Mouse (Mus musculus): Measurements from ENCODE around the gene Ascc1. TPM values are rescaled to one million over a fixed set of nuclear protein-coding genes. Genes with fewer than 3 reads are reported as not detected.
A peak's percentile ranks its signal among the peaks of the same experiment; 100 is the strongest.

Gene Ascc1
- polyA plus RNA-seq, 1 experiment = 14.2 TPM

DNA sequence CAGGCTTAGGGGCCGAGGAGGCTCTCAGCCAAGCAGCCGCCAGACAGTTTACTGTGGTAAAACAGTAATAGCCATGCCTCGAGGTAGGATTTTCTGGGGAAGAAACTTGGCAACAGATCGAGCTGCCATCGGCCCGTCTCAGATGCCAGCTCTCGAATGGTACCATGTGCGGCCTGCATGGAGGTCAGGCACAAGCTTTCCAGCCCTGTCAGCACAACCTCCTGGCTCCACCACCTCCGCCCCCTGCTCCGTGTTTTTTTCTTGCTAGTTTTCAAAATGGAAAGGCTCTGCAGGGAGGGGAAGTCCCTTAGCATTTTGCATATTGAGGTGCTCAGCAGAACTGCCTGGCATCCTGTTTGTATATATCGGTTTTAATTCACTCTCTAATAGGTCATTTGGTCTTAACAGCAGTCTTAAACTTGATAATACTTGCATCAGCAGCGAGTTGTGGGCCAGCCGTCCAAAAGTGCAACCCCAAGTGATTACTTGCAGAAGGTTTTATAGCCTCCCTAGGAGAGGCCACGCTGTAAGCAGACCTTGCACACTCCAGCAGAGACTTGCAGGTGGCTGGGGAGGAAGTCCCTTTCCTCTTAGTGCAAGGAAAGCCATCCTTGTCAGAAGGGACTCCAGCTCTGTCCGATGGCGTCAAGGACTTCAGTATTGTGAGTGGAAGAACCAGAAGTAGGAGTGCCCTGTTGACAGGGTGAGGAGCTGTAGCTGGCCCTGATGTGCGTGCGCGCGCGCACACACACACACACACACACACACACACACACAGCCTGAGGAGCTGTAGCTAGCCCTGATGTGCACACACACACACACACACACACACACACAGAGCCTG, 78.6 kb downstream of the Ascc1 start:
- Histone ChIP-seq H3K27ac (ENCODE audit: insufficient read depth, low read depth, low read length) (peak overlapping the region; percentile 47), H3K4me1 (ENCODE audit: control insufficient read depth, insufficient read depth, insufficient read length, low read length) (peaks cover 18% of the 10 kb centered on the region), H3K4me3 (ENCODE audit: low read depth, low read length) (peak overlapping the region; percentile 34), H3K27me3 (ENCODE audit: control insufficient read depth, insufficient read depth, low read length) (no peaks in the 10 kb centered on the region), H3K36me3 (ENCODE audit: control insufficient read depth, insufficient read depth, low read length) (no peaks in the 10 kb centered on the region)
- WGBS = 20% methylated on average over 21 of the region's 21 CpGs
- TF ChIP-seq POLR2A (IDR thresholded peaks at IDR 0.05; ENCODE audit: low read depth, low read length) (no peak), CTCF (IDR thresholded peaks at IDR 0.05; ENCODE audit: extremely low read depth, insufficient read length, insufficient replicate concordance, low read depth, low read length) (no peak)

DNA sequence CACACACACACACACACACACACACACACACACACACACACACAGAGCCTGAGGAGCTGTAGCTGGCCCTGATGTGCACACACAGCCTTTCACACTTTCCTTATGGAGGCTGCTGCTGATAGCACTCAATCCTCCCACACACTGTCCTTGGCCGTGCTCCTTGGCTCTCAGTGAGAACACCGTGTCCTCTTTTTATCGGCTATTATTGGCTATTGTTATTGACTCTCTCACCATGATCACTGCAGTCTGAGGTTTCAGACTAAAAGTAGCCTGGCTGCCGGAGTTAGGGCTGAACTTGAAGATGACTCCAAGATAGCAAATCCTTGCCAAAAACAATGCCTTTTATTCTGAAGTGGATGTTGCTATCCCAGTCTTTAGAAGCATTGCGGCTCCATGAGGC, 79.3 kb downstream of the Ascc1 start:
- Histone ChIP-seq H3K4me3 (ENCODE audit: low read depth, low read length) (no peak overlapping the region), H3K4me1 (ENCODE audit: control insufficient read depth, insufficient read depth, insufficient read length, low read length) (peaks cover 18% of the 10 kb centered on the region), H3K27me3 (ENCODE audit: control insufficient read depth, insufficient read depth, low read length) (no peaks in the 10 kb centered on the region), H3K36me3 (ENCODE audit: control insufficient read depth, insufficient read depth, low read length) (no peaks in the 10 kb centered on the region), H3K27ac (ENCODE audit: insufficient read depth, low read depth, low read length) (peak overlapping the region; percentile 47; the same call in 1 of the 2 replicates)
- WGBS = 23% methylated on average over 5 of the region's 5 CpGs
- TF ChIP-seq CTCF (IDR thresholded peaks at IDR 0.05; ENCODE audit: extremely low read depth, insufficient read length, insufficient replicate concordance, low read depth, low read length) (no peak), POLR2A (IDR thresholded peaks at IDR 0.05; ENCODE audit: low read depth, low read length) (no peak)

DNA sequence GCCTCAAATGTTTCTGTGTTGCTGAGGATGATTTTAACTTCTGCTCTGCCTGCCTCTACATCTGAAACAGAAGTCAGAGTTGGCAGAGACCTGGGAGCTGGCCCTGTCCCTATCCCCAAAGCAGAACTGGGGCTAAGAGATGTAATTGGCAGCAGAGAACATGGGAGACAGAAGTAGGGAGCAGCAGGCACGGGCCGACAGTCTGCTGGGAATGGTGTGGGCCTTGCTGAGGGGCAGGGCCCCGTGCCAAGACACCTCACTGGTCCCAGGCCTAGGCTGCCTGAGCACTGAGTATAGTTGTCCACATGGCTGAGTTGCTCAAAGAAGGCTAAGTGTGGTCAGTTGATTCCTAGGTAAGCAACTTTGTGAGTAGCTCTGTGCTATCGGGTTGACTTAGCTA, 81.5 kb downstream of the Ascc1 start:
- 81% methylated on average over 4 of the region's 4 CpGs for WGBS
- Histone ChIP-seq H3K27ac (ENCODE audit: insufficient read depth, low read depth, low read length) (no peak overlapping the region), H3K4me3 (ENCODE audit: low read depth, low read length) (no peak overlapping the region), H3K27me3 (ENCODE audit: control insufficient read depth, insufficient read depth, low read length) (no peaks in the 10 kb centered on the region), H3K4me1 (ENCODE audit: control insufficient read depth, insufficient read depth, insufficient read length, low read length) (peaks cover 18% of the 10 kb centered on the region), H3K36me3 (ENCODE audit: control insufficient read depth, insufficient read depth, low read length) (no peaks in the 10 kb centered on the region)
- TF ChIP-seq POLR2A (IDR thresholded peaks at IDR 0.05; ENCODE audit: low read depth, low read length) (no peak), CTCF (IDR thresholded peaks at IDR 0.05; ENCODE audit: extremely low read depth, insufficient read length, insufficient replicate concordance, low read depth, low read length) (no peak)

GRCm38 (mm10) chr10:60092311-60092710, 89.7 kb downstream of the Ascc1 start:
- H3K27ac ChIP-seq (ENCODE audit: insufficient read depth, low read depth, low read length) = no peak overlapping the region
- no peaks in the 10 kb centered on the region for H3K27me3 ChIP-seq (ENCODE audit: control insufficient read depth, insufficient read depth, low read length)
- H3K36me3 ChIP-seq (ENCODE audit: control insufficient read depth, insufficient read depth, low read length) = no peaks in the 10 kb centered on the region
- 99% methylated on average over 2 of the region's 2 CpGs for WGBS
- H3K4me1 ChIP-seq (ENCODE audit: control insufficient read depth, insufficient read depth, insufficient read length, low read length) = no peaks in the 10 kb centered on the region
- TF ChIP-seq CTCF (IDR thresholded peaks at IDR 0.05; ENCODE audit: extremely low read depth, insufficient read length, insufficient replicate concordance, low read depth, low read length) = no peak
- TF ChIP-seq POLR2A (IDR thresholded peaks at IDR 0.05; ENCODE audit: low read depth, low read length) = no peak
- no peak overlapping the region for H3K4me3 ChIP-seq (ENCODE audit: low read depth, low read length)

DNA sequence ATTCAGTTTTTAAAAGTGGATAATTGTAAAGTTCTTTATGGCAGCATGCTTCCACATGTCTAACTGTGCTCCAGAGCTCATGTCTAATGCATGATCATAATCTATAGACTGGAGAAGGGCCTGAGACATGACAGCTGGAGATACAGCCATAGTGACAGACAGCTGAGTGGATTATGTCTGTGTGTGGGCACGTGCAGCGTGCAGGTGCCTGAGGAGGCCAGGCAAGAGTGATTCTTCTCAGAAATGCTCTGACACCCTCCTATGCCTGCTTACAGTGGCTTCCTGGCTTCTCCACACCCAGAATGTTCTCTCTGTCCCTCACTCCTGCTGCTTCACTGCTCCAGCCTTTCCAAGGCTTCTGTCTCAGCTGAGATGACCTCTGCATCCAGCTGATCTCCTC, 91.1 kb downstream of the Ascc1 start:
- Histone ChIP-seq H3K36me3 (ENCODE audit: control insufficient read depth, insufficient read depth, low read length) (no peaks in the 10 kb centered on the region), H3K4me3 (ENCODE audit: low read depth, low read length) (no peak overlapping the region), H3K27ac (ENCODE audit: insufficient read depth, low read depth, low read length) (no peak overlapping the region), H3K4me1 (ENCODE audit: control insufficient read depth, insufficient read depth, insufficient read length, low read length) (no peaks in the 10 kb centered on the region), H3K27me3 (ENCODE audit: control insufficient read depth, insufficient read depth, low read length) (no peaks in the 10 kb centered on the region)
- TF ChIP-seq CTCF (IDR thresholded peaks at IDR 0.05; ENCODE audit: extremely low read depth, insufficient read length, insufficient replicate concordance, low read depth, low read length) = no peak
- 94% methylated on average over 2 of the region's 2 CpGs for WGBS

GRCm38 (mm10) chr10:60095558-60095957, 93.0 kb downstream of the Ascc1 start:
- TF ChIP-seq POLR2A (IDR thresholded peaks at IDR 0.05; ENCODE audit: low read depth, low read length) (no peak), CTCF (IDR thresholded peaks at IDR 0.05; ENCODE audit: extremely low read depth, insufficient read length, insufficient replicate concordance, low read depth, low read length) (no peak)
- Histone ChIP-seq H3K4me3 (ENCODE audit: low read depth, low read length) (no peak overlapping the region), H3K36me3 (ENCODE audit: control insufficient read depth, insufficient read depth, low read length) (no peaks in the 10 kb centered on the region), H3K4me1 (ENCODE audit: control insufficient read depth, insufficient read depth, insufficient read length, low read length) (no peaks in the 10 kb centered on the region), H3K27me3 (ENCODE audit: control insufficient read depth, insufficient read depth, low read length) (no peaks in the 10 kb centered on the region), H3K27ac (ENCODE audit: insufficient read depth, low read depth, low read length) (no peak overlapping the region)
- 81% methylated on average over 2 of the region's 2 CpGs for WGBS

GRCm38 (mm10) chr10:60096302-60096701, 93.7 kb downstream of the Ascc1 start:
- Histone ChIP-seq H3K36me3 (ENCODE audit: control insufficient read depth, insufficient read depth, low read length) (no peaks in the 10 kb centered on the region), H3K27ac (ENCODE audit: insufficient read depth, low read depth, low read length) (no peak overlapping the region), H3K4me3 (ENCODE audit: low read depth, low read length) (no peak overlapping the region), H3K4me1 (ENCODE audit: control insufficient read depth, insufficient read depth, insufficient read length, low read length) (no peaks in the 10 kb centered on the region), H3K27me3 (ENCODE audit: control insufficient read depth, insufficient read depth, low read length) (no peaks in the 10 kb centered on the region)
- 82% methylated on average over 1 of the region's 1 CpGs for WGBS
- TF ChIP-seq POLR2A (IDR thresholded peaks at IDR 0.05; ENCODE audit: low read depth, low read length) = no peak
- no peak for TF ChIP-seq CTCF (IDR thresholded peaks at IDR 0.05; ENCODE audit: extremely low read depth, insufficient read length, insufficient replicate concordance, low read depth, low read length)
